8 mouse cellular contexts compared by ENCODE assay signal in genomic region chr5:76904713-76905404, GRCm38 (mm10). TPM values are rescaled to one million over a fixed set of nuclear protein-coding genes. Genes with fewer than 3 reads are reported as not detected.
DNase-seq lines count a peak whose midpoint lies in the region; ATAC-seq and TF ChIP-seq lines count a peak whose summit lies in the region.

No protein-coding gene starts in this region.

- TF ChIP-seq POLR2A in olfactory bulb, adult 2 months (IDR thresholded peaks at IDR 0.05; ENCODE audit: insufficient read depth, low read depth, low read length): no peak

- 2% methylated on average over 19 of the region's 19 CpGs for WGBS in heart, embryonic 12.5 days
- 3% methylated on average over 19 of the region's 19 CpGs for WGBS in embryonic facial prominence, embryonic 13.5 days
- 4% methylated on average over 19 of the region's 19 CpGs for WGBS in limb, embryonic 10.5 days
- 1% methylated on average over 19 of the region's 19 CpGs for WGBS in olfactory bulb, adult 2 months

- H3K36me3 ChIP-seq in heart, embryonic 12.5 days: peaks cover 8% of the 10 kb centered on the region
- no peaks in the 10 kb centered on the region for H3K36me3 ChIP-seq in embryonic facial prominence, embryonic 13.5 days
- peaks cover 8% of the 10 kb centered on the region for H3K36me3 ChIP-seq in limb, embryonic 10.5 days

- H3K4me3 ChIP-seq in heart, embryonic 12.5 days: peak overlapping the region; percentile 73
- H3K4me3 ChIP-seq in embryonic facial prominence, embryonic 13.5 days: peak overlapping the region; percentile 66
- H3K4me3 ChIP-seq in limb, embryonic 10.5 days: peak overlapping the region; percentile 63
- H3K4me3 ChIP-seq in olfactory bulb, adult 2 months (ENCODE audit: insufficient read depth, low read depth, low read length): peak overlapping the region; percentile 72

- no peaks in the 10 kb centered on the region for H3K9me3 ChIP-seq in heart, embryonic 12.5 days (replicated peaks)
- H3K9me3 ChIP-seq in embryonic facial prominence, embryonic 13.5 days: no peaks in the 10 kb centered on the region
- no peaks in the 10 kb centered on the region for H3K9me3 ChIP-seq in limb, embryonic 10.5 days (replicated peaks)

- peak overlapping the region; percentile 80 for H3K4me2 ChIP-seq in heart, embryonic 12.5 days
- H3K4me2 ChIP-seq in embryonic facial prominence, embryonic 13.5 days: peak overlapping the region; percentile 68

- H3K27ac ChIP-seq in heart, embryonic 12.5 days (ENCODE audit: poor library complexity, severe bottlenecking): peak overlapping the region; percentile 92
- H3K27ac ChIP-seq in embryonic facial prominence, embryonic 13.5 days: peak overlapping the region; percentile 78
- H3K27ac ChIP-seq in limb, embryonic 10.5 days: peak overlapping the region; percentile 90
- peak overlapping the region; percentile 34; the same call in 1 of the 2 replicates for H3K27ac ChIP-seq in olfactory bulb, adult 2 months (ENCODE audit: insufficient read depth, low read depth, low read length)

- DNase-seq in heart, postnatal 25 days (ENCODE audit: low spot score): no peak
- DNase-seq in limb, embryonic 10.5 days (ENCODE audit: low spot score): no peak
- DNase-seq in right cerebral cortex, postnatal 14 days: no peak
- no peak for DNase-seq in layer of hippocampus, adult 9-10 months (ENCODE audit: low spot score)

- ATAC-seq in heart, embryonic 12.5 days (ENCODE audit: insufficient number of reproducible peaks, low FRiP score): no peak
- peak; percentile 37 for ATAC-seq in CD4-positive, CD25-positive, alpha-beta regulatory T cell, adult 4 months
- ATAC-seq in embryonic facial prominence, embryonic 13.5 days (ENCODE audit: insufficient number of reproducible peaks, insufficient read depth, low FRiP score, low TSS enrichment, low read depth): peak; percentile 15; the same call in 1 of the 2 replicates

- no peaks in the 10 kb centered on the region for H3K27me3 ChIP-seq in heart, embryonic 12.5 days (replicated peaks)
- no peaks in the 10 kb centered on the region for H3K27me3 ChIP-seq in embryonic facial prominence, embryonic 13.5 days
- H3K27me3 ChIP-seq in limb, embryonic 10.5 days (ENCODE audit: low read depth, poor library complexity, severe bottlenecking): no peaks in the 10 kb centered on the region

- peaks cover 11% of the 10 kb centered on the region for H3K4me1 ChIP-seq in heart, embryonic 12.5 days (replicated peaks)
- H3K4me1 ChIP-seq in embryonic facial prominence, embryonic 13.5 days: peaks cover 18% of the 10 kb centered on the region
- peaks cover 7% of the 10 kb centered on the region; the same call in 1 of the 2 replicates for H3K4me1 ChIP-seq in limb, embryonic 10.5 days
- no peaks in the 10 kb centered on the region for H3K4me1 ChIP-seq in olfactory bulb, adult 2 months (ENCODE audit: control insufficient read depth, insufficient read depth, low read length)

- peak overlapping the region; percentile 85 for H3K9ac ChIP-seq in heart, embryonic 12.5 days
- peak overlapping the region; percentile 84 for H3K9ac ChIP-seq in embryonic facial prominence, embryonic 13.5 days

- TF ChIP-seq CTCF in olfactory bulb, adult 2 months (IDR thresholded peaks at IDR 0.05; ENCODE audit: insufficient read depth, low read depth, low read length): no peak

- intact Hi-C loops in heart, postnatal 25 days (cut with DNase I): loop anchor here (1.0 to 5.0 kb wide), 2 partner anchors 46 to 67 kb away; partner anchors contain the start of genes Paics, Ppat and Srp72

RNA-seq across cellular contexts. Expression of gene Aasdh, which starts 0.5 kb away (rescaled TPM):
- polyA plus RNA-seq in heart, embryonic 12.5 days (2016; fragmentation: Nextera tagmentation; extraction: Ambion mirVana): 16.4 and 17.8 TPM in 2 replicates
- total RNA-seq in heart, postnatal 25 days (2021): 10 to 100 TPM; 14.4 to 15.4 TPM
- 10 to 100 TPM; 17.2 to 24.9 TPM for polyA plus RNA-seq in CD4-positive, CD25-positive, alpha-beta regulatory T cell, adult 4 months (2017; shearing (Covaris generic))
- 21.4 and 26.0 TPM in 2 replicates for polyA plus RNA-seq in embryonic facial prominence, embryonic 13.5 days (2015; fragmentation: Nextera tagmentation; extraction: Ambion mirVana)
- 18.8 and 23.5 TPM in 2 replicates for polyA plus RNA-seq in limb, embryonic 10.5 days (2016; fragmentation: Nextera tagmentation; extraction: Ambion mirVana)
- not detected in 2 replicates for polyA plus RNA-seq in olfactory bulb, adult 2 months (2012; ENCODE audit: insufficient read depth, insufficient read length, low replicate concordance, missing spikeins)

RNA-seq across cellular contexts. Expression of gene Paics, which starts 46.2 kb away (rescaled TPM):
- 243 and 251 TPM in 2 replicates for polyA plus RNA-seq in heart, embryonic 12.5 days (2016; fragmentation: Nextera tagmentation; extraction: Ambion mirVana)
- total RNA-seq in heart, postnatal 25 days (2021): 100 to 1,000 TPM; 138 to 159 TPM
- 100 to 1,000 TPM; 181 to 184 TPM for polyA plus RNA-seq in CD4-positive, CD25-positive, alpha-beta regulatory T cell, adult 4 months (2017; shearing (Covaris generic))
- polyA plus RNA-seq in embryonic facial prominence, embryonic 13.5 days (2015; fragmentation: Nextera tagmentation; extraction: Ambion mirVana): 279 and 283 TPM in 2 replicates
- 508 and 515 TPM in 2 replicates for polyA plus RNA-seq in limb, embryonic 10.5 days (2016; fragmentation: Nextera tagmentation; extraction: Ambion mirVana)
- not detected in 2 replicates for polyA plus RNA-seq in olfactory bulb, adult 2 months (2012; ENCODE audit: insufficient read depth, insufficient read length, low replicate concordance, missing spikeins)

RNA-seq across cellular contexts. Expression of gene Ppat, which starts 46.5 kb away (rescaled TPM):
- 33.2 and 34.1 TPM in 2 replicates for polyA plus RNA-seq in heart, embryonic 12.5 days (2016; fragmentation: Nextera tagmentation; extraction: Ambion mirVana)
- total RNA-seq in heart, postnatal 25 days (2021): 10 to 100 TPM; 12.2 to 15.5 TPM
- polyA plus RNA-seq in CD4-positive, CD25-positive, alpha-beta regulatory T cell, adult 4 months (2017; shearing (Covaris generic)): 10 to 100 TPM; 30.8 to 35.9 TPM
- 22.8 and 23.2 TPM in 2 replicates for polyA plus RNA-seq in embryonic facial prominence, embryonic 13.5 days (2015; fragmentation: Nextera tagmentation; extraction: Ambion mirVana)
- 51.2 and 62.1 TPM in 2 replicates for polyA plus RNA-seq in limb, embryonic 10.5 days (2016; fragmentation: Nextera tagmentation; extraction: Ambion mirVana)
- not detected in 2 replicates for polyA plus RNA-seq in olfactory bulb, adult 2 months (2012; ENCODE audit: insufficient read depth, insufficient read length, low replicate concordance, missing spikeins)

Comparison
In these comparisons a context has a peak if more than half of its experiments do, and no peak if none do; other contexts are left out.
1. H3K27ac ChIP-seq: peak in every context shown above with its lines; median percentile 92 in heart, embryonic 12.5 days; 90 in limb, embryonic 10.5 days; 78 in embryonic facial prominence, embryonic 13.5 days; 34 in olfactory bulb, adult 2 months.
2. RNA of gene Aasdh, which starts 0.5 kb away (polyA plus RNA-seq): 17.2 to 24.9 TPM in CD4-positive, CD25-positive, alpha-beta regulatory T cell, adult 4 months, 18.8 to 23.5 TPM in limb, embryonic 10.5 days, 21.4 to 26.0 TPM in embryonic facial prominence, embryonic 13.5 days and 16.4 to 17.8 TPM in heart, embryonic 12.5 days; not detected in olfactory bulb, adult 2 months; every median in the first group is over 10 times any median in the second.
3. RNA of gene Ppat, which starts 46.5 kb away (polyA plus RNA-seq): 51.2 to 62.1 TPM in limb, embryonic 10.5 days, 30.8 to 35.9 TPM in CD4-positive, CD25-positive, alpha-beta regulatory T cell, adult 4 months, 33.2 to 34.1 TPM in heart, embryonic 12.5 days and 22.8 to 23.2 TPM in embryonic facial prominence, embryonic 13.5 days; not detected in olfactory bulb, adult 2 months; every median in the first group is over 10 times any median in the second.
4. Peak in every context shown above with its lines, with median percentiles within 50 percentile points of each other: H3K4me3 ChIP-seq.